Mouse (Mus musculus) T-cell, adult 66 days (primary cell): ENCODE data around the gene Gm20661. TPM values are rescaled to one million over a fixed set of nuclear protein-coding genes. Genes with fewer than 3 reads are reported as not detected.

Experiments used
- total RNA-seq, 2 experiments: library from RNA; stranded (reverse); gene quantifications; 3 replicates in 1 of 2; 4 replicates in 1 of 2; pipeline ENCODE4 v1.2.4; 2023

Gm20661 gene
- under 1 TPM in 1 of 2 experiments, not detected in 1; 0.89 TPM for total RNA-seq

GRCm38 (mm10) chr9:107982681-107983346, at the start of gene Gm20661:
Gene Gm20661 (plus strand): TSS chr9:107983058.

DNA sequence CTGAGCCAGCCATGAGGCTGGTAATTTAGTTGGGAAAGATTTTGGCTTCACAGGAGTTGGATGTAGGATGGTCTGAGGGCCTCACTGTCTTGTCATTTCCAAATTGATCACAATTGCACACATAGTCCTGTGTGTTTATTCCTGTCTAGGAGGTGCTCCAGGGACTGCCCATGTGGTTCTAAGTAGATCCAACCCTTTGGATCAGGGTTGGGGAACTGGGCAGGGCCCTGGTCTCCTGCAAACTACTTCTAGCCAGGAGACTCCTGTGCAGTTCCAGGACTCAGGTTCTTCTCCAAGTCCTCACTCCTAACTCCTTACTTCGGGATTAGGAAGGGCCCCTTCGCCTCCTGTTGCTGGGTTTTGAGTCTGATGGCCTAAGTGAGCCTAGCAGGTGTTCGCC, 47.5 kb upstream of the Gm20661 start, which contains the start of gene Camkv:
TSS of gene Camkv (plus strand) at position 301 of the 400 bp plus-strand sequence.

GRCm38 (mm10) chr9:107949922-107950235, 33.0 kb upstream of the Gm20661 start, which contains the start of gene Traip:
Gene Traip (plus strand): TSS chr9:107950136.

GRCm38 (mm10) chr9:107975399-107976386, 7.2 kb upstream of the Gm20661 start, which contains the start of gene Uba7:
Gene Uba7 (plus strand): TSS chr9:107975505.

DNA sequence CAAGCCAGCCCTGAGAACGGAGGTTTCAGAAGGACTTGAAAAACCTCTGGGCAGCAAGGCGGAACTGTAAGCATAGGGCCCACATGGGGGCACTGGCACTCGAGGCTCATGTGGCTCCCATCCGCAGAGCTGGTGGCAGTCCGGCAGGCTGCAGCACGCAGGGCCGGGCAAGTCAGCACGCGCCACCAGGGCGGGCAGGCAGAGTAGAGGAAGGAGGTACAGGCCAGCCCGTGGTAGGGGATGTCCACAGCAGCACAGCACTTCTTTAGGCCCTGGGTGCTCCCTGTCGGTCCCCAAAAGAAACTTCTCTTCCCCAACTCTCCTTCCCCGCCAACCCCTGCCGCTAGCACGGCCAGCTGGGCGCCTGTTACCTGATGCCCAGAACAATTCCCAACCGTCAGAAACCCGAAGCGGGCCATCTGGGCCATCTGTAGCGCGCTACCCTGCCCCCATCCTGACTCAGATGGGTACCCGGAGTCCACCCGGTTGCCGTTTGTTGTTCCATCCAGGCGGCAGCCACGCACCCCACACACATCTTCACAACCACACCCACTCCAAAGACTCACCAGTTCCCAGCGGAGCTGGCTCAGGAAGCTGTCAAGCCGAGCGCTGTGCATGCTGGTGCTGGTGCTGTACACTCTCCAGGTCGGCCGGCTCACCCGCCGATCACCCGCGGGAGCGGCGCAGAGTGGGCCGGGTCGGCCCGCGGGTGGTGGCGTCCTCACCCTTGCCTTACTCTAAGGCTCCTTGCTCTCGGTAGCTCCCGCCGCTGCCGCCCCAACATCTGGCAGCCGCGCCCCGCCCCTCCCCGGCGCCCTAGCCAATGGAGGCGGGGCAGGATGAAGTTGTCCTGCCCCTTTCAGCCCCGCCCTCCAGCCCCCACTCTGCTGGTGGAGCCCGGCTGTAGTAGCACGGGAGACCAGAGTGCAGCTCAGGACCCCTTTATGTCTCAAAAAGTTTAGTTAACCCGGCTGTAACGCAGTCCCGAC, 2.6 kb downstream of the Gm20661 start, which contains the start of gene Inka1:
TSS of gene Inka1 (minus strand) at position 749 of the 989 bp plus-strand sequence.

GRCm38 (mm10) chr9:107992197-107992596, 9.3 kb downstream of the Gm20661 start, which contains the start of gene Cdhr4:
Gene Cdhr4 (plus strand): TSS chr9:107992497.

DNA sequence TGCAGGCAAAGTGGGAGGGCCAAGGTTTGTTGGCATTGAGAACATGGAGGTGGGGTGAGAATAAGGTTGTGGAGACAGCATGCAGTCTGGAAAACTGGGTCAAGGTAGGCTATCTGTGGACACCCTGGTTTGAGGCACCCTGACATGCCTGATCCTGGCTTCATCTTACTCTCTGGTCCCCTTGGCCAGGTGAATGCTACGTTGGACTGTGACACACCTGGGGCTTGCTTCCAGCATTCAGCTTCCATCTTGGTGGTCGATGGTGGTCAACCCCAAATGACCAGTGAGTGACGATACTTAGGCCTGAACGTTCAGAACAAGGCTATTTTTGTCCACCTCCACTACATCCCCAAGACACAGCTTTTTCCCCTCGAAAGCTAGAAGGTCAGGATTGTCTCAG, 13.2 kb downstream of the Gm20661 start, which contains the start of gene Gm20662:
TSS of gene Gm20662 (plus strand) at position 301 of the 400 bp plus-strand sequence.

DNA sequence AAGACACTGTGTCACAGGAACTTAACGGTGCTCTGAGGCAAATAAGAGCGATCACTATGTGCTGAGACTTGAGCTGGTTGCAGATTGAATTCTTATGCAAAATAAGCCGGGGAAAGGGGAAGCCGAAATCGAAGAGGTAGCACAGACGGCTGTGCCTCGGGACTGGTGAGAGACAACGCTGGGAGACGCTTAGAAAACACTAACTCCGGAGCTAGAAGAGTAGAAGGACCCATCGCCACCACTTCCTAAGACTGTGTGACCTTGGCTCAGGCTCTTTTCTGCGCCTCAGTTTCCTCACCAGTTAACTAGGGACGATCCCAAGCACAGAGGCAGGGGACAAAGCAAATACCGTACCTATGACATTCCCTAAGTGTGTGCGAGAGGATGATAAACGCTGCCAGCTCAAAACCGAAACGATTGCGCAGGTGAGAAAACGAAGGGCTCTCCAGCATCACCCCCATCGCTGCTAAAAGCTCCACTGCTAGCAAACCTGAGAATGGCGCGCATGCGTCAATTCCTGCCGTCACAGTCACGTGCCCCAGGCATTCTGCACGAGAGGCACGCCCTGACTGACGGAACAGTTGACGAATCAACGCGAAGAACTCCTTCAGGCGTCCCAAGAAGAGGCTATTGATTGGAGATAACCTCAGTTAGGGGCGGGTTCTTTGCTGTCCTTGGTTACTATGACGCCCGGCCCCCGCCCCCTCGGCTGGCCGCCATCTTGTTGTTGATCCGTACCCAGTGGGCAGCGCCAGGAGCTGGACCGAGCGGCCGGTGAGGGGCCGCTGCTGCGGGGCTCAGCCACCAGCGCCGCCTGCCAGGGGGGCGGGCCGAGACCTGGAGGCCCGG, 19.3 kb downstream of the Gm20661 start, which contains the start of gene Ip6k1:
TSS of gene Ip6k1 (plus strand) at position 580 of the 849 bp plus-strand sequence.

Other genes starting within 250 kb of the Gm20661 start
- gene Rbm5, start 212.1 kb upstream of the Gm20661 start, total RNA-seq: 100 to 1,000 TPM; 261 to 285 TPM
- 100 to 1,000 TPM; 129 to 140 TPM for gene Rbm6, start 109.8 kb upstream of the Gm20661 start, total RNA-seq
- gene Mon1a, start 94.9 kb upstream of the Gm20661 start, total RNA-seq: 10 to 100 TPM; 17.0 to 19.9 TPM
- 1 to 10 TPM in 1 of 2 experiments, not detected in 1; 1.5 TPM for gene Mst1r, start 76.2 kb upstream of the Gm20661 start, total RNA-seq
- not detected for gene Actl11, start 54.6 kb upstream of the Gm20661 start, total RNA-seq
- not detected for gene Camkv, start 47.4 kb upstream of the Gm20661 start, total RNA-seq
- gene Traip, start 32.9 kb upstream of the Gm20661 start, total RNA-seq: 10 to 100 TPM in 1 of 2 experiments, 1 to 10 TPM in 1; 9.4 to 14.3 TPM
- gene Uba7, start 7.6 kb upstream of the Gm20661 start, total RNA-seq: 100 to 1,000 TPM; 189 to 213 TPM
- 1 to 10 TPM; 1.3 to 3.3 TPM for gene Inka1, start 2.8 kb downstream of the Gm20661 start, total RNA-seq
- 1 to 10 TPM; 2.6 to 4.2 TPM for gene Cdhr4, start 9.4 kb downstream of the Gm20661 start, total RNA-seq
- gene Gm20662, start 13.3 kb downstream of the Gm20661 start, total RNA-seq: under 1 TPM in 1 of 2 experiments, not detected in 1; 0.35 TPM
- gene Ip6k1, start 19.4 kb downstream of the Gm20661 start, total RNA-seq: 100 to 1,000 TPM; 141 to 144 TPM
- 10 to 100 TPM; 18.2 to 19.6 TPM for gene Gmppb, start 66.2 kb downstream of the Gm20661 start, total RNA-seq
- 1 to 10 TPM; 6.5 to 7.5 TPM for gene Amigo3, start 70.1 kb downstream of the Gm20661 start, total RNA-seq
- under 1 TPM; 0.23 to 0.50 TPM for gene Mst1, start 97.4 kb downstream of the Gm20661 start, total RNA-seq
- 100 to 1,000 TPM; 181 to 188 TPM for gene Rnf123, start 100.3 kb downstream of the Gm20661 start, total RNA-seq
- gene Apeh, start 111.5 kb downstream of the Gm20661 start, total RNA-seq: 100 to 1,000 TPM; 105 to 120 TPM
- gene Bsn, start 207.3 kb downstream of the Gm20661 start, total RNA-seq: 1 to 10 TPM in 1 of 2 experiments, under 1 TPM in 1; 0.59 to 1.2 TPM